Mouse (Mus musculus): ENCODE measurements around the gene Pde4d.

The Pde4d gene

GRCm38 (mm10) chr13:109982821-109983443, 1533.2 kb downstream of the Pde4d start:
- in situ Hi-C loops (cut with MboI; ENCODE audit: low pct_unique_long_range_greater_than_20kb in 1 of 2, low sequenced_read_pairs in 2 of 2, unreplicated experiment in 1 of 2): no loop called here

GRCm38 (mm10) chr13:109985411-109985810, 1535.7 kb downstream of the Pde4d start:
- in situ Hi-C loops (cut with MboI; ENCODE audit: low pct_unique_long_range_greater_than_20kb in 1 of 2, low sequenced_read_pairs in 2 of 2, unreplicated experiment in 1 of 2): no loop called here

- in situ Hi-C loops (cut with MboI; ENCODE audit: low pct_unique_long_range_greater_than_20kb in 1 of 2, low sequenced_read_pairs in 2 of 2, unreplicated experiment in 1 of 2): no loop called here
Observed at GRCm38 (mm10) chr13:109985892-109986291, 1536.1 kb downstream of the Pde4d start.

- in situ Hi-C loops (cut with MboI; ENCODE audit: low pct_unique_long_range_greater_than_20kb in 1 of 2, low sequenced_read_pairs in 2 of 2, unreplicated experiment in 1 of 2): no loop called here
Observed at GRCm38 (mm10) chr13:109992775-109993505, 1543.2 kb downstream of the Pde4d start.

- in situ Hi-C loops (cut with MboI; ENCODE audit: low pct_unique_long_range_greater_than_20kb in 1 of 2, low sequenced_read_pairs in 2 of 2, unreplicated experiment in 1 of 2): no loop called here
Observed at GRCm38 (mm10) chr13:109994240-109994764, 1544.6 kb downstream of the Pde4d start.

- in situ Hi-C loops (cut with MboI; ENCODE audit: low pct_unique_long_range_greater_than_20kb in 1 of 2, low sequenced_read_pairs in 2 of 2, unreplicated experiment in 1 of 2): loop anchor here in 1 of 2 experiments (25.0 kb wide), 2 partner anchors 390 to 740 kb away; no protein-coding TSS in a partner anchor
Observed at GRCm38 (mm10) chr13:110002081-110002480, 1552.3 kb downstream of the Pde4d start.
